Mouse (Mus musculus) 3134 (cell line): ENCODE results near the gene Tm9sf1.

Source experiments
- DNase-seq: peaks from one replicate; pipeline ENCODE4 v3.0.0-alpha.2; 2011; ENCODE audit warnings: low spot score; ENCODE audit not compliant: insufficient read length; ENCODE audit errors: extremely low read depth

Tm9sf1 gene

DNA sequence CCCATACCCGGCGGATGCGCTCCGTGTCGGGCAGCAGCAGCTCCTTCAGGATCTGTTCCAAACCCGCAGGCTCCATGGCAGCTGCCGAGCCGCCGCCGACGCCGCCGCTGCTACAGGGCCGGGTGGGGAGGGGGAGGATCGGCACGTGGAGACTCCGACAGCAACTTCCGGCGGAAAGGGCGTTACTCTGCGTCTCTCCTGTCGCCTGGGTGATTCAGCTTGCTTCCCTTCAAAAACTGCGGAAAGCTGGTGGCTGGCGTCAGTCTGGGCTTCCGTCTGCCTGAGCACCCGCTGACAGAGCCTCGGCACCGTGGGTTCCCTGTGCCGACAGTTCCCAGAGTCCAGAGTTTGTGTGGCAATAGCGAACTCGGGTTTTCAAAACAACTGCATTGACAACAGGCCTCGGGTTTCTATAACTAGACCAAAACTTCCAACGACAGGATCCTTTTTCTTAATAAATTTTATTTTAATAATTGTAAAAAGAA lies 8.0 kb downstream of the Tm9sf1 start, which contains the start of gene Ipo4:
Gene Ipo4, minus strand, starts transcription at position 435 of the 485 bp plus-strand sequence.
- peak; percentile 93 for DNase-seq

DNA sequence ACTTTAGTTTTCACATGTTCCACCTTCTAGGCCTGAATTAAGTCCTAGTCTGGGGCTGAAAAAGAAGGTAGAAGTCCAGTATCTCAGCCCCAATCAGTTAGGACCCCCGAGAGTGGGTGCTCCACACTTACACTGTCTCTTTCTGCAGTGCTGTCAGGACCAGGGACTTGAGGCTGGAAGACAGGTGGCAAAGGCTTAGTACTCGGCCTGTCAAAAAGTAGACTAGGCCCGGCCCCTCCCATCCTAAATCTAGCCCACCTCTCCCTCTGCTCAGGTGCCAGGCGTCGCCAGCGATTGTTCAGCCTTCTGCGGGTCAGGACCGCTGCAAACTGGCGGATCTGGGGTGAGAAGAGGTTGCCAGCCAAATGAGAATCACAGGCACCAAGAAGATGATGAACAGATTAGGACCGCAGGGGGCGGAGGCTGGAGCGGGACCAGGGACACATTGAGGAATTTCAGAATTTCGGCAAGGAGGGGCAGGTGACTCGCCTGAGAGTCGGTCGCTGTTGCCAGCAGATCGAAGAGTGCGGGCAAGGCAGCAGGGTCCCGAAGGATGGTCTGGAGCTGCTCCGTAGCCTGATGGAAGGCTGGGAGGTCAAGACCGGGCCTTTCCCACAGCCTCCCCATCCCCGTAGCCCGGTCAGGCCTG lies 8.6 kb downstream of the Tm9sf1 start:
- no peak for DNase-seq

DNA sequence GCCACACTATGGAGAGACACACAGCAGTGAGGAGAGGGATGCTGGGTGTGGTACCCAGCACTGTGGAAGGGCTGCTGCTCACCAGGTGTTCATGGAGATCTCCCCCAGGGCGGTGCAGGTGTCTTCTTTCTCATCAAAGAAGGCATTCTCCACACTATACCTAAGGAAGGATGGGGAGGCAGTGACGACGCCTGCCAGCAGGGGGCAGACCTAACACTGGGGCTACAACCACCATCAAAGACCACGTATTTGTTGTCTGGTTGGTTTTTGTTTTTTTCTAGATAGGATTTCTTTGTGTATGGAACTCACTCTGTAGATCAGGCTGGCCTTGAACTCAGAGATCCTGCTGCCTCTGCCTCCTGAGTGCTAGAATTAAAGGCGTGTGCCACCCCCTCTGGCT lies 14.3 kb downstream of the Tm9sf1 start:
- no peak for DNase-seq

DNA sequence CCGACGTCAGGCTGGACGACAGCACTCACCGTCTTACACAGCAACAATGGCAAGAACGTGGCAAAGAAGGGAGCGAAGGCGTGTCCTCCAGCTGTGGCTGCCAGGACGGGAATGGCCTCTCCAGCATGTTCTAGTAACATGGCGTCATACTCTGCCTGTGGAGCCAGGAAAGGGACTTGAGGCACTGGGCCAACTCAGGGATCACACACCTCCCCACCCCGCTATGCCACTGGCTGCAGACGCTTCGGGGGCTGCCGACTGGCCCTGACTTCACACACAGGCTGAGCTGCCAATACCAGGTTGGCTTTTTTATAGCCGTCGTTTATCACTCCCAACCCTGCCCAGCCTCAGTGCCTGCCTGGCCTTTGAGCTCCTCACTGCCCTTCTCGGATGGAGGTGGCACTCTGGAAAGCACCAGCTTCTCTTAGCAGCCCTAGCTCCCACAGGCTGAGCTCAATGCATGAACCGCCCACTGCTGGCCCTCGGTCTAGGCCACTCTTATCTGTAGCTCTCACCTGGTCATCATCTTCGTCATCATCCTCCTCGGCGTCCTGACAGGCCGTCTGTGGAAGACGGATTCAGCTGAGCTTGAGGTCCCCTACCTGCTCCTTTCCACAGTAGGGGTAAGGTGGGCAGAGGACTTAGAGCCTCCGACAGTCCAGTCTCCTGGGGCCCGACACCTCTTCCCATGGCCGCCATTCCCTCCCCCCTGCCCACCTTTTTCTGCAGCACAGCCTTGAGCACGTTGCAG lies 15.4 kb downstream of the Tm9sf1 start:
- no peak for DNase-seq

DNA sequence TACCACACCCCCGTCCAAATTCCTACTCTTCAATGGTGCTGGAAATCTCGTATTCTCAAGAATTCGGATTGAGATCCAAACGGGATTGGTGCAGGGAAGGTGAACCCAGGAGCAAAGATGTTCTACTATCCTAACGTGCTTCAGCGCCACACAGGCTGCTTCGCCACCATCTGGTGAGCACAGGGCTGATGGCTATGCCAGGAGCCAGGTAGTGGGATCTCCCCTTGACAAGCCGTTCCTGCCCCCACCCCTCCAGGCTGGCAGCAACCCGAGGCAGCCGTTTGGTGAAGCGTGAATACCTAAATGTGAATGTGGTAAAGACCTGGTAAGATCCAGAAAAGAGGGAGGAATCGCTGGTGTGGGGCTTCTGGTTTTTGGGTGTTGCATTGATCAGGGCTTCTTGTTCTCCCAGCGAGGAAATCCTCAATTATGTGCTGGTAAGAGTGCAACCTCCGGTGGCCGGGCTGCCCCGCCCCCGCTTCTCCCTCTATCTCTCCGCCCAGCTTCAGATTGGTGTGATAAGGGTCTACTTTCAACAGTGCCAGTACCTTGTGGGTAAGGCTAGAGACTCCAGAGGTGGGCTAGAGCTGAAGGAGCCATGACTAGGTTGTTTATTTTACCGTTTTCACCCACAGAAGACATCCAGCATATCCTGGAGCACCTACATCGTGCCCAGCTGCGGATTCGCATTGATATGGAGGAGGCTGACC lies 25.0 kb downstream of the Tm9sf1 start:
- DNase-seq, result no peak

DNA sequence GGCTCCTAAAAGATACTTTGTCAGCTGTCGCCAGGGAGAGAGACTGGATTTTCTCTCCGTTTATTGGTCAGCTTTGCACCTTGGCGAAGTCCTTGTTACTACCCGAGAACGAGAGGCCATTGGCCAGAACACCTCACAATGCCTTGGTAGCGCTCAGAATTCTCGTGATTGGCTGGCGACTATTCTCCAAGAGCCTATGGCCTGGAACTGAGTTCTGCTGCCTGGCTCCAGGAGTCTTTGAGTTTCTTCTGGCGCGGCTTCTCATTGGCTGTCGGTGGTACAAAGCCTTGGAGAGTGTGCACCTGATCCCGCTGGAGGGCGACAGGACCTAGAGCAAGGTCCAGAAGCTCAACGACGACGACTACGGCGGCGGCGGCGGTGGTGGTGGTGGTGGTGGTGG lies 25.8 kb downstream of the Tm9sf1 start, which contains the start of gene Rec8:
Gene Rec8, plus strand, starts transcription at position 216 of the 400 bp plus-strand sequence.
- no peak for DNase-seq

DNA sequence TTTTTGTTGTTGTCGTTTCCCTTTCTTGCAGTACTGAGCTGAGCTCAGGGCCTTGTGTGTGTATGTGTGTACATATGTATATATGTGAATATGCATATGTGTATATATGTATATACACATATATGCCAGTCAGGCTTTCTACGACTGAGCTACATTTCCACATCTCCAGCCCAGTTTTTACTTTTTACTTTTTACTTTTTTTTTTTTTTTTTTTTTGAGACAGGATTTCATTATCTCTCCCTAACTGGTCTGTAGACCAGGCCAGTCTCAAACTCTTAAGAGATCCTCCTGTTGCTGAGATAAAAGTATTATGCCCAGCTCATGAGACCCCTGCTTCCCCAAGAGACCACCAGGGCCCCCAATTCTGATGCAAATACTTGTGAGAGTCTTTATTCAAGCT lies 26.8 kb downstream of the Tm9sf1 start:
- no peak for DNase-seq

DNA sequence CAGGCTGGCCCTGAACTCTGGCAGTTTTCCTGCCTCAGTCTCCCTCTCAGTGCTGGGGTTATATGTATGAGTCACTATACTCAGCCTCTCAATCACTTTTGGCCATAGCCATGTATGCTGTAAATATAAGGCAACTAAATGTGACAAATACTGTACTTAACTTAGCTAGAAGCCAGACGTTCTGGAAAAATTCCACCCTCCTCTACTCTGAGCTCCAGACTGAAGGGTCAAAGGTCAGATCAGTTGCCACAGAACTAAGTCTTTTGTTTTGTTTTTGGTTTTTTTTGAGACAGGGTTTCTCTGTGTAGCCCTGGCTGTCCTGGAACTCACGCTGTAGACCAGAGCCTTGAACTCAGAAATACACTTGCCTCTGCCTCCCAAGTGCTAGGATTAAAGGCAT lies 27.7 kb downstream of the Tm9sf1 start:
- no peak for DNase-seq

DNA sequence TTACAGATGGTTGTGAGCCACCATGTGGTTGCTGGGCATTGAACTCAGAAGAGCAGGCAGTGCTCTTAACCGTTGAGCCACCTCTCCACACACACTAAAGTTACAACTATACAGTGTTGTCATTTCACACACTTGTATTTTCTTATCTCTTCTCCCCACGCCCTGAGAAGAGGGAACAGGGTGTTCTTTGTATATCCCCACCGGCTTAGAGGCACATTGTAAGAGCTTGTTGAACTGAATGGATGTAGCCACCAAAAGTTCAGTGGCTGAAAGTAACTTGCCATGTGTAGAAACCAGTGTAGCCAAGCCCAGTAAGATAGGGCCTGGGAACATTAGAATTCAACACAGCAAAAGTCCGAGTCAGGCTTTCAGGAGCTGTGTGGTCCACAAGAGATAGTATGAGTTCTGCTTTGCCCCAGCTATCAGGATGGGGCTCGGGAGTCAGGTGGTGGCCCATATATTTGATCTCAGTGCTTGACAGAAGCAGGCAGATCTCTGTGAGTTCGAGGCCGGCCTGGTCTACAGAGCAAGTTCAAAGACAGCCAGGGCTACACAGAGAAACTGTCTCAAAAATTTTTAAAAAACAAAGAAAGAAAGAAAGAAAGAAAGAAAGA lies 28.9 kb downstream of the Tm9sf1 start:
- DNase-seq, result no peak

DNA sequence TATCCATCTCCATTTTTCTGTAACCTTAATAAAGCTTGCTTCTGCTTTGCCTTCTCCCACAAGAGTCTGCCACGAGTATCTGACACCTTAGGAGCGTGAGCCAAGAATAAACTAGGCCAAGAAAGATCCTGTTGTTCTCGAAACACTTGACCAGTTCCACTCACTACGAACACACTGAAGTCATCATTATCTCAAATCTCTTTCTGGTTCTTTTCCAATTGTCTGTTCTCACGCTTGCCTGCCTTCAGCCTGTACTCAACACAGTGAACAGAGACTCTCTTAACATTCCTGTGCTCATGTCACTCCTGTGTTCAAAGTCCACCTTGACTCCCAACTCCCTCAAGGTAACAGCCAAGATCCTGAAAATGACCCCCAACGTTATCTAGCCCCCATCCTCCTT lies 30.3 kb downstream of the Tm9sf1 start:
- no peak for DNase-seq

DNA sequence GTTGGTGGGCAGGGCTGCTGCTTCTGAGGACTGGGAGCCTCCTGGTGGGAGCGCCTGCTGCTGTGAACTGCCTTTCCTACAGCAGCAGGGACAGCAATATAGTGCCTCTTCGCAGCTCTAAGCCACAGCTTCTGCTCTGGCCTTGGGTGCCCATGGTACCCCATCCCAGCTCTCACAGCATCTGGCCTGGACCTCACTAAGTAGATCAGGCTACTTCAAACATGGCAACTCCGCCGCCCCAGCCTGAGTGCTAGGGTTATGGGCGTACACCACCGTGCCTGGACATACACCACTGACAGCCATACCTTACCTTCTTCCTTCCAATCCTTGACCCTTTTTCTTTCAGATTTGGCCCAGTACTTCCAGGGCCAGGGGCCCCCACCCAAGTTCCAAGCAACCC lies 35.3 kb downstream of the Tm9sf1 start:
- DNase-seq, result no peak

DNA sequence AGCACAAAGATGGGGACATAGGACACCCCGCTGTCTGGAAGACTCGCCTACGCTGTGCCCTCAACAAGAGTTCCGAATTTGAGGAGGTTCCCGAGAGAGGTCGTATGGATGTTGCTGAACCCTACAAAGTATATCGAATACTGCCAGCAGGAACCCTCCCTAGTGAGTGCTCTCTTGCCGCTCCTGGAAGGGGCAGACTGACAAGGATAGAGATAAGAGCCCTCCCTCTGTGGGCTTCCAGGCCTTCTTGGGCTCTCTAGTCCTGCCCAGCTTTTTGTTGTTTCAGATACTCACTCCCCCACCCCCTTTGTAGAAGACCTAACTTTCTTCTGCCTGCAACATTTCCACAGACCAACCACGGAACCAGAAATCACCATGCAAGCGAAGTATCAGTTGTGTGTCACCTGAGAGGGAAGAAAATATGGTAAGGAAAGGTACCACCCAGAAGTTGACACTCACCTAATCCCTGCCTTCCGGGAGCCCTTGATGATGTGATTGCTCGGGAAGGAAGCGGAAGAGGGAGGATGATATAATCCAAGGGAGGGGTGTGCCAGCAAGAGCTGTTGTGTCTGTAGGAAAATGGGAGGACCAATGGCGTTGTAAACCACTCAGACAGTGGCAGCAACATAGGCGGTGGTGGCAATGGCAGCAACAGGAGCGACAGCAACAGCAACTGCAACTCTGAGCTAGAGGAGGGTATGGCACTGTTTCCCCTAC lies 37.7 kb downstream of the Tm9sf1 start:
- DNase-seq, result no peak

DNA sequence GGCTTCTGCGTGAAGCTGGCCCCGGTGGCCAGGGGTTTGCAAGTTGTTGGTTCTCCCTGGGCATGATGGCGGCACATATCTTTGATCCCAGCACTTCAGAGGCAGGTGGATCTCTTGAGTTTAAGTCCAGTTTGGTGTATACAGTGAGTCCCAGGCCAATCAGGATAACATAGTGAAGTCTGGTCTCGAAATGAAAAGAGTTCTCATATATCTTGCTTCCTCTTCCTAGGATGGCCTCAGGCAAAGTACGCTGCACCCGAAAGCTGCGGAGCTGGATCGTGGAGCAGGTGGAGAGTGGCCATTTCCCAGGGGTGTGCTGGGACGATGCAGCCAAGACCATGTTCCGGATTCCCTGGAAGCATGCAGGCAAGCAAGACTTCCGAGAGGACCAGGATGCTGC lies 38.8 kb downstream of the Tm9sf1 start:
- no peak for DNase-seq

DNA sequence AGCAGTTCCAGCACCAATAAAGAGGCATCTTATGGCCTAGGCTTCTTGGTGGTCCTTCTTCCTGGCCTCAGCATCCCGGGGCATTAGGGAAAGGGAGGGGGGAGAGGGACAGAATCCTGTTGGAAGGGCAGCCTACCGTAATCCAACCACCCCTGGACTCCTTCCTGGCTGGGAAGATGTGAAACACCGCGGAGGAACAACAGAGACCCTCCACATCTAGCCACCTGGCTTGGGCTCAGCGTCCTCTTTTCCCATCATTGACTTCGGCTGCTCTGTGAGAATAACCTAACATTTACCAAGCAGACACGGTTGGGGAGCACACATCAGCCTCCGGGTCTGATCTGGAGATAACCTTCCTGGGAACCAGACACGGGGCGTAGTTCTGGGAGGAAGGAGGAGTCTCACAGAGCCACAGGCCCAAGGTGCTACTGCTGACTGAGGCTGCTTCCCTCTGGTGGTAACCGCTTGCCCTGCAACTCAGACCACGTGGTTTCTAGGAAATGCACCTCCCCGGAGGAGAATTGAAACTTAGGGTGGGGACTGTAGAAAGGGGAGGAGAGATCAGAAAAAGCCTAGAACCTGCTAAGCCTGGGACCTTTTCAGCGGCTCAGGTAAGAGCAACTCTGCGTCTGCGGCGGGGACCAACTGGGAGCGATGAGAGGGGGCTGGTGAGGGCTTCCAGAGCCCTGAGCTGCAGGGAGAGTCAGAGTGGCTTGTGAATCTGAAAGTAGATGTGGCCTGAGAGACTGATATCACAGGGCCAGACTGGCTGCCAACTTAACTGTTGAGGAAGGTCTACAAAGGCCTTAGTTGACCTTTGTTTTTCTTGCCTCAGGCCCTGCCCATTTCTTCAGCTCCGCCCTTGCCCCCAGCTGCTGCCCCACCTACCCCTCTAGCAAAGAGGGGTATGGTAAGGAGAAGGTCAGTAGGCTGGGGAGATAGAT lies 39.7 kb downstream of the Tm9sf1 start:
- DNase-seq, result peak; percentile 62

DNA sequence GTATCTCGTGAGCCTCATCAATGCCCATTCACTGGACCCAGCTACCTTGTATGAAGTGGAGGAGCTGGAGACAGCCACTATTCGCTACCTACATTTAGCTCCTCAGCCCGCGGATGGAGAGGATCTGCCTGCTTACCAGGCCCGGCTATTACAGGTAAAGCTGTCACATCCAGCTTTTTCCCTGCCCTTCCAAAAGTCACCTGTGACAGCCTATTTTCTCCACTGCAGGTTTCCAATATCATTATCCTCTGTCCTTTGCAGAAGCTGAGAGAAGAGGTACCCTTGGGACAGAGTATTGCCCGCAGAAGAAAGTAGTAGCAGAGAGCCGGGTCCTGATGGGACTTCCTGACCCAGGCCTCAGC lies 40.4 kb downstream of the Tm9sf1 start, which contains the start of gene Irf9:
Gene Irf9, plus strand, starts transcription at position 301 of the 362 bp plus-strand sequence.
- no peak for DNase-seq

DNA sequence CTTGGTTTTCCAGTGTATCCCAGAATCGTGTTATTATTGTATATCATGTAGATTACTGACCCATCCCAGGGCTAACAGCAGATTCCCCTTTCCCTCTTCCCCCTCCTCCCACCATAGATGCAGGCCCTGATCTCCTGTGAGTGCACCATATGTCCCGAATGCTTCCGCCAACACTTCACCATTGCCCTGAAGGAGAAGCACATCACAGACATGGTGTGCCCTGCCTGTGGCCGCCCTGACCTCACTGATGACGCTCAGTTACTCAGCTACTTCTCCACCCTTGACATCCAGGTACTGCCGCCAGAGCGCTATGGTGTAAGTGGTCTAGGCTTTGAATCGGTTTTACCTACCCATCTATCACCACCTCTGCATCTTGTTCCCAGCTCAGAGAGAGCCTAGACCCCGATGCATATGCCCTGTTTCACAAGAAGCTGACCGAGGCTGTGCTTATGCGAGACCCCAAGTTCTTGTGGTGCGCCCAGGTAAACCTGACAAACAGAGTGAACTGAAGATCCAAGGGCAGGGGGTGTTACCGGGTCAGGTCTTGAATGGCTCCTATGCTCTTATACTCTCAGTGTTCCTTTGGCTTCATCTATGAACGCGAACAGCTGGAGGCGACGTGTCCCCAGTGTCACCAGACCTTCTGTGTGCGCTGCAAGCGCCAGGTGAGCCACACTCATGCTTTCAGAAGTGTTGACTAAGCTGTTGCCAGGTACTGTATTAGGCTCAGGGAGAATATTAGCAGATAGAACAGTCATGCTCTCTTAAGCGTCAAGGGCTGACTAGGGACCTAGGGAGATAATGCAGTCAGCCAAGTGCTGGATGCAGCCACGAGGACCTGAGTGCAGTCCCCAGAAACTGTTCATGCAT lies 44.9 kb downstream of the Tm9sf1 start:
- no peak for DNase-seq

DNA sequence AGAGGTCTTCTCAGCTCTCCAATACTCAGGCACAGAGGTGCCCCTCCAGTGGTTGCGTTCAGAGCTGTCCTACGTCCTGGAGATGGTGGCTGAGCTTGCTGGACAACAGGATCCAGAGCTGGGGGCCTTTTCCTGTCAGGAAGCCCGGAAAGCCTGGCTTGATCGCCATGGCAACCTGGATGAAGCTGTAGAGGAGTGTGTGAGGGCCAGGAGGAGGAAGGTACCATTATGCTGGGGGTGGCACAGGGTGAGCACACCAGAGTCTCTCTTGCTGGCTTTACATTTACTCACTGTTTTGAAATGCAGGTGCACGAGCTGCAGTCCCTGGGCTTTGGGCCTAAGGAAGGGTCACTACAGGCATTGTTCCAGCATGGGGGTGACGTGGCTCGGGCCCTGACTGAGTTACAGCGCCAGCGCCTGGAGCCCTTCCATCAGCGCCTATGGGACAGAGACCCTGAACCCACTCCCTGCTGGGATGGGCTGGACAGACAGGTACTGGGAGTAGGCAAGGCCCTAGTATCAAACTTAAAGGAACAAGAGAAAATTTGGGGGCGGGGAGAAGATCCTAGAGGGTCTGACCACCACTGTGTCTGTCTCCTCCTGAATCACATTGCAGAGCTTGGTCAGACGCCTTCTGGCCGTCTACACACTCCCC lies 47.4 kb downstream of the Tm9sf1 start:
- DNase-seq, result no peak

DNA sequence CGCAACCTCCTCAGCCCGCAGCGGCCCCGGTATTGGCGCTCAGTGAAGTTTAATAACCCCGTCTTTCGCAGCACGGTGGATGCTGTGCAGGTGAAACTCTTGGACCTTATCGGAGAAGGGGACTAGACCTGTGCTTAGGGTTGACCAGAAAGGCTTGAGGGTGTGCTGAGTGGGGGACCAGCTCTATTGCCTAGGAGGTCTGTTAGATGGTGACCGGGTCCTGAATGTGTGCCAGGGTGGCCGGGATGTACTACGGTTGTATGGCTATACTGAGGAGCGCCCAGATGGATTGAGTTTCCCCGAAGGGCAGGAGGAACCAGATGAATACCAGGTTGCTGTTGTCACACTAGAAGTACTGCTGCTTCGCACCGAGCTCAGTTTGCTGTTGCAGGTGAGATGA lies 51.4 kb downstream of the Tm9sf1 start:
- DNase-seq, result no peak
